Mouse (Mus musculus) splenic B cell, adult 2 months (primary cell): ENCODE results near the gene Slco2a1.
"Not testable (repeated sequence)": the region's sequence is repeated elsewhere in the genome, so short reads cannot be mapped to it uniquely, and the experiment has no call there.

Experiments
- DNase-seq: peaks from one replicate; pipeline ENCODE4 v3.0.0-alpha.2; 2011; ENCODE audit warnings: low read depth, low spot score
- H3K27me3 ChIP-seq: 2 replicates; pipeline ENCODE4 v1.6.1; 2012; ENCODE audit warnings: mild to moderate bottlenecking, low read length, moderate library complexity, mixed read lengths; ENCODE audit not compliant: control insufficient read depth, poor library complexity, insufficient read depth, severe bottlenecking
- H3K36me3 ChIP-seq: 2 replicates; pipeline ENCODE4 v1.6.1; 2012; ENCODE audit warnings: mild to moderate bottlenecking, low read length, moderate library complexity, mixed read lengths; ENCODE audit not compliant: control insufficient read depth, poor library complexity, insufficient read depth, severe bottlenecking

Slco2a1 gene

GRCm38 (mm10) chr9:103108341-103108798 lies 119.9 kb downstream of the Slco2a1 start:
- H3K27me3 ChIP-seq, H3K36me3 ChIP-seq: not testable (repeated sequence)
- peak; percentile 84 for DNase-seq

- H3K27me3 ChIP-seq: no peaks in the 10 kb centered on the region
- no peaks in the 10 kb centered on the region for H3K36me3 ChIP-seq
- DNase-seq: peak; percentile 27
These were observed 120.6 kb downstream of the Slco2a1 start for GRCm38 (mm10) chr9:103108943-103109670.

GRCm38 (mm10) chr9:103109911-103110310 lies 121.4 kb downstream of the Slco2a1 start:
- Histone ChIP-seq H3K36me3 (no peaks in the 10 kb centered on the region), H3K27me3 (no peaks in the 10 kb centered on the region)
- DNase-seq: no peak

- H3K27me3 ChIP-seq: no peaks in the 10 kb centered on the region
- H3K36me3 ChIP-seq: no peaks in the 10 kb centered on the region
- peak; percentile 38 for DNase-seq
These were observed 122.4 kb downstream of the Slco2a1 start for GRCm38 (mm10) chr9:103110727-103111501.

GRCm38 (mm10) chr9:103111621-103112470 lies 123.3 kb downstream of the Slco2a1 start, which contains the start of gene Rab6b:
TSS of gene Rab6b (plus strand) at chr9:103111787.
- DNase-seq: peak; percentile 69
- H3K27me3 ChIP-seq: no peaks in the 10 kb centered on the region
- H3K36me3 ChIP-seq: no peaks in the 10 kb centered on the region

- Histone ChIP-seq H3K36me3 (no peaks in the 10 kb centered on the region), H3K27me3 (no peaks in the 10 kb centered on the region)
- DNase-seq: peak; percentile 20
These were observed 124.2 kb downstream of the Slco2a1 start for GRCm38 (mm10) chr9:103112471-103113271.

GRCm38 (mm10) chr9:103113351-103113750 lies 124.8 kb downstream of the Slco2a1 start:
- H3K27me3 ChIP-seq: no peaks in the 10 kb centered on the region
- DNase-seq: peak; percentile 48
- no peaks in the 10 kb centered on the region for H3K36me3 ChIP-seq

GRCm38 (mm10) chr9:103114326-103114725 lies 125.8 kb downstream of the Slco2a1 start:
- no peak for DNase-seq
- Histone ChIP-seq H3K27me3 (no peaks in the 10 kb centered on the region), H3K36me3 (no peaks in the 10 kb centered on the region)

GRCm38 (mm10) chr9:103114901-103115300 lies 126.4 kb downstream of the Slco2a1 start:
- H3K27me3 ChIP-seq: no peaks in the 10 kb centered on the region
- DNase-seq: no peak
- no peaks in the 10 kb centered on the region for H3K36me3 ChIP-seq

GRCm38 (mm10) chr9:103116941-103117340 lies 128.4 kb downstream of the Slco2a1 start:
- Histone ChIP-seq H3K27me3 (no peaks in the 10 kb centered on the region), H3K36me3 (no peaks in the 10 kb centered on the region)
- no peak for DNase-seq

GRCm38 (mm10) chr9:103117495-103117894 lies 129.0 kb downstream of the Slco2a1 start:
- no peaks in the 10 kb centered on the region for H3K36me3 ChIP-seq
- DNase-seq: no peak

GRCm38 (mm10) chr9:103117951-103118350 lies 129.4 kb downstream of the Slco2a1 start:
- no peak for DNase-seq
- H3K27me3 ChIP-seq: no peaks in the 10 kb centered on the region
- no peaks in the 10 kb centered on the region for H3K36me3 ChIP-seq

More at GRCm38 (mm10) chr9:103117495-103117894, 129.0 kb downstream of the Slco2a1 start:
- no peaks in the 10 kb centered on the region for H3K27me3 ChIP-seq

GRCm38 (mm10) chr9:103118651-103119275 lies 130.3 kb downstream of the Slco2a1 start:
- Histone ChIP-seq H3K36me3 (no peaks in the 10 kb centered on the region), H3K27me3 (no peaks in the 10 kb centered on the region)
- DNase-seq: no peak
